Mouse (Mus musculus): ENCODE results near the gene Comp. TPM values are rescaled to one million over a fixed set of nuclear protein-coding genes. Genes with fewer than 3 reads are reported as not detected.

Gene Comp
- polyA plus RNA-seq, 2 experiments: 0.29 to 0.47 TPM

DNA sequence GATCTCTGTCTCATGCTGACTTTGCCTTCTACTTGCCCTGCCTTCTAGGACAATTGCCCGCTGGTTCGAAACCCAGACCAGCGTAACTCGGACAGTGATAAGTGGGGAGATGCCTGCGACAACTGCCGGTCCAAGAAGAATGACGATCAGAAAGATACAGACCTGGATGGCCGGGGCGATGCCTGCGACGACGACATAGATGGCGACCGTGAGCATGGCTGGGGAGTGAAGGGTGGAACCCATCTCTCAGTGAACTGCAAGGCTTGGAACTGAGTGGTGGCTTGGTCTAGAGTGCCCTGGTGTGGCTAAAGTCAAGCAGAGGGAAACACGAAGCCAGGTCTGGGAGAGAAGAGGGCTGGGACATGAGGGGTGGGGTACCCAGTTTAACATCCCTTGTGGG is 3.7 kb downstream of the Comp start:
- Histone ChIP-seq H3K36me3 (replicated peaks; ENCODE audit: control insufficient read depth, insufficient read depth, low read depth) (no peaks in the 10 kb centered on the region), H3K9me3 (ENCODE audit: control insufficient read depth, low read length) (no peaks in the 10 kb centered on the region), H3K4me1 (replicated peaks; ENCODE audit: control insufficient read depth in 2 of 2, insufficient read depth in 2 of 2, low read length in 1 of 2) (no peaks in the 10 kb centered on the region; a peak in 3 of 4 replicates), H3K4me3 (ENCODE audit: insufficient read depth in 1 of 2, low read depth in 2 of 2, low read length in 2 of 2) (no peak overlapping the region), H3K27me3 (ENCODE audit: control insufficient read depth, insufficient read depth, low read length) (peaks cover 66% of the 10 kb centered on the region), H3K4me2 (ENCODE audit: low read depth) (no peak overlapping the region), H3K27ac (no peak overlapping the region), H3K9ac (replicated peaks) (no peak overlapping the region)
- TF ChIP-seq CTCF (IDR thresholded peaks at IDR 0.05; ENCODE audit: low read depth): peak; percentile 49
- no peak for TF ChIP-seq EP300 (IDR thresholded peaks at IDR 0.05; ENCODE audit: low read depth)
- 13% methylated on average over 15 of the region's 15 CpGs for WGBS (ENCODE audit: insufficient replicate concordance)
- DNase-seq (ENCODE audit: low read depth in 3 of 3, low spot score in 3 of 3) (no peak), ATAC-seq (ENCODE audit: insufficient read depth) (no peak)

DNA sequence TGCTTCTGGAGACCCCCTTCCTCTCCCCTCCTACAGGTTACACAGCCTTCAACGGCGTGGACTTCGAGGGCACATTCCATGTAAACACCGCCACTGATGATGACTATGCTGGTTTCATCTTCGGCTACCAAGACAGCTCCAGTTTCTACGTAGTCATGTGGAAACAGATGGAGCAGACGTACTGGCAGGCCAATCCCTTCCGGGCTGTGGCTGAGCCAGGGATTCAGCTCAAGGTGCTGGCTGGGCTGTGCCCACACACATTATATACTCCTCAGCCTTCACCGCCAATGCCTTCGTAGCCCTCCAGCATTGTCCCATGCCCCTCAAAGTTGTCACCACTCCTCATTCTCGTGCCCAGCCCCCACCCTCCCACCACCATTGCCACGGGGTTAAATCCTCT is 6.7 kb downstream of the Comp start:
- no peak for ATAC-seq (ENCODE audit: insufficient read depth)
- Histone ChIP-seq H3K9ac (replicated peaks) (no peak overlapping the region), H3K36me3 (replicated peaks; ENCODE audit: control insufficient read depth, insufficient read depth, low read depth) (no peaks in the 10 kb centered on the region), H3K4me3 (ENCODE audit: insufficient read depth in 1 of 2, low read depth in 2 of 2, low read length in 2 of 2) (no peak overlapping the region), H3K9me3 (ENCODE audit: control insufficient read depth, low read length) (no peaks in the 10 kb centered on the region), H3K27me3 (ENCODE audit: control insufficient read depth, insufficient read depth, low read length) (peaks cover 35% of the 10 kb centered on the region), H3K4me1 (replicated peaks; ENCODE audit: control insufficient read depth in 2 of 2, insufficient read depth in 2 of 2, low read length in 1 of 2) (no peaks in the 10 kb centered on the region; a peak in 1 of 4 replicates), H3K27ac (no peak overlapping the region), H3K4me2 (ENCODE audit: low read depth) (no peak overlapping the region)
- TF ChIP-seq CTCF (IDR thresholded peaks at IDR 0.05; ENCODE audit: low read depth) (no peak), EP300 (IDR thresholded peaks at IDR 0.05; ENCODE audit: low read depth) (no peak)
- 69% methylated on average over 12 of the region's 12 CpGs for WGBS (ENCODE audit: insufficient replicate concordance)
- DNase-seq (ENCODE audit: low read depth in 3 of 3, low spot score in 3 of 3): no peak

GRCm38 (mm10) chr8:70383287-70383686 is 9.9 kb downstream of the Comp start:
- ATAC-seq (ENCODE audit: insufficient read depth) (peak; percentile 51; the same call in 1 of the 2 replicates), DNase-seq (ENCODE audit: low read depth in 3 of 3, low spot score in 3 of 3) (peak; percentile 43 to 61 (median 49))
- Histone ChIP-seq H3K27ac (no peak overlapping the region), H3K27me3 (ENCODE audit: control insufficient read depth, insufficient read depth, low read length) (peaks cover 3% of the 10 kb centered on the region), H3K9ac (replicated peaks) (no peak overlapping the region), H3K4me3 (ENCODE audit: insufficient read depth in 1 of 2, low read depth in 2 of 2, low read length in 2 of 2) (no peak overlapping the region), H3K4me1 (replicated peaks; ENCODE audit: control insufficient read depth in 2 of 2, insufficient read depth in 2 of 2, low read length in 1 of 2) (no peaks in the 10 kb centered on the region), H3K36me3 (replicated peaks; ENCODE audit: control insufficient read depth, insufficient read depth, low read depth) (no peaks in the 10 kb centered on the region), H3K4me2 (ENCODE audit: low read depth) (no peak overlapping the region), H3K9me3 (ENCODE audit: control insufficient read depth, low read length) (no peaks in the 10 kb centered on the region)
- 37% methylated on average over 3 of the region's 3 CpGs for WGBS (ENCODE audit: insufficient replicate concordance)
- TF ChIP-seq EP300 (IDR thresholded peaks at IDR 0.05; ENCODE audit: low read depth): no peak
- peak; percentile 93 for TF ChIP-seq CTCF (IDR thresholded peaks at IDR 0.05; ENCODE audit: low read depth)

DNA sequence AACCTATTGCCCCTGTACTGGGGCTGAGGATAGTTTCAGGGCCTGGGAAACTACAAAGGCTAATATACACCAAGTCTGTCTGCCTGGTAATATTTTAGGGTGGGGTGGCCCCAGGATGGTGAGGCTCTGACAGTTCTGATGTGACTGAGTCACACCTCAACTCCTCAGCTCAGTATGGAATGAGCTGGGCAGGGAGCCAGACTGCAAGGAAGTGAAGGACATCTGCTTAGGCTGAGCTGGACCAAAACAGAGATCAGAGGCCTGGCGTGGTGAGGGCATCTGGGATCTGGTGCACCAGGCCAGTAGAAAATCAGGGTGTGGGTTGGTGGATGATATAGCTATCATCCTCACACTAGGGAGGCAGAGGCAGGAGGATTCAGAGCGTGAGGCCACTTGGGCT is 16.3 kb downstream of the Comp start:
- Histone ChIP-seq H3K9me3 (ENCODE audit: control insufficient read depth, low read length) (no peaks in the 10 kb centered on the region), H3K27ac (no peak overlapping the region), H3K4me1 (replicated peaks; ENCODE audit: control insufficient read depth in 2 of 2, insufficient read depth in 2 of 2, low read length in 1 of 2) (no peaks in the 10 kb centered on the region), H3K9ac (replicated peaks) (no peak overlapping the region), H3K36me3 (replicated peaks; ENCODE audit: control insufficient read depth, insufficient read depth, low read depth) (no peaks in the 10 kb centered on the region), H3K4me2 (ENCODE audit: low read depth) (no peak overlapping the region), H3K4me3 (ENCODE audit: insufficient read depth in 1 of 2, low read depth in 2 of 2, low read length in 2 of 2) (no peak overlapping the region), H3K27me3 (ENCODE audit: control insufficient read depth, insufficient read depth, low read length) (no peaks in the 10 kb centered on the region)
- TF ChIP-seq CTCF (IDR thresholded peaks at IDR 0.05; ENCODE audit: low read depth) (no peak), EP300 (IDR thresholded peaks at IDR 0.05; ENCODE audit: low read depth) (no peak)
- DNase-seq (ENCODE audit: low read depth in 3 of 3, low spot score in 3 of 3): no peak
- 63% methylated on average over 2 of the region's 2 CpGs for WGBS (ENCODE audit: insufficient replicate concordance)
- ATAC-seq (ENCODE audit: insufficient read depth): no peak

DNA sequence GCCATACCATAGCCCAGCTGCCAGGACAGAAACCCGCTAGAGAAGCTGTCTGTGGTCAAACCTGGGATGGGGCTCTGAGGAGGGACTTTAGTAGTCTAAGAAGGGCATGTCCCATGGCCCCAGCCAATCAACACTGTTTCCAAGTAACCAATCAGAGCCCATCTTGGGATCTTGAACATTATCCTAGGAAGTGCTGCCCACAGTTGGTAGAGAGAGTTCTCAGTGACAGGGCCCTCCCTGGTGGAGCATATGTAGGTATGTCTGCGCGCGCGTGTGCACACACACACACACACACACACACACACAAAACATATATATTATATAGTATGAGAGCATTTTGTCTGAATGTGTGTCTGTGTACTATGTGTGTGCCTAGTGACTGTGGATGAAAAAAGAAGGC is 19.7 kb downstream of the Comp start:
- Histone ChIP-seq H3K9me3 (ENCODE audit: control insufficient read depth, low read length) (no peaks in the 10 kb centered on the region), H3K4me3 (ENCODE audit: insufficient read depth in 1 of 2, low read depth in 2 of 2, low read length in 2 of 2) (no peak overlapping the region), H3K9ac (replicated peaks) (no peak overlapping the region), H3K4me2 (ENCODE audit: low read depth) (no peak overlapping the region), H3K27me3 (ENCODE audit: control insufficient read depth, insufficient read depth, low read length) (no peaks in the 10 kb centered on the region), H3K4me1 (replicated peaks; ENCODE audit: control insufficient read depth in 2 of 2, insufficient read depth in 2 of 2, low read length in 1 of 2) (no peaks in the 10 kb centered on the region), H3K36me3 (replicated peaks; ENCODE audit: control insufficient read depth, insufficient read depth, low read depth) (no peaks in the 10 kb centered on the region), H3K27ac (no peak overlapping the region)
- DNase-seq (ENCODE audit: low read depth in 3 of 3, low spot score in 3 of 3): no peak
- 0 out of 2 replicates have a peak, but pooled peaks have one; percentile 36 for ATAC-seq (ENCODE audit: insufficient read depth)
- no peak for TF ChIP-seq CTCF (IDR thresholded peaks at IDR 0.05; ENCODE audit: low read depth)
- TF ChIP-seq EP300 (IDR thresholded peaks at IDR 0.05; ENCODE audit: low read depth): no peak
- 81% methylated on average over 5 of the region's 5 CpGs for WGBS (ENCODE audit: insufficient replicate concordance)
